Mouse (Mus musculus) C2C12 (cell line): ENCODE results near the gene Gm29776.

Source experiments
- CTCF ChIP-seq: IDR thresholded peaks from one replicate; pipeline ENCODE4 v1.5.1; 2011; ENCODE audit not compliant: control insufficient read depth, insufficient read depth, insufficient read length
- MAX ChIP-seq: IDR thresholded peaks from one replicate; pipeline ENCODE4 v1.6.1; 2011; ENCODE audit warnings: mild to moderate bottlenecking, control low read depth
- USF1 ChIP-seq: IDR thresholded peaks from one replicate; pipeline ENCODE4 v1.6.1; 2011; ENCODE audit warnings: low read depth, mild to moderate bottlenecking, control low read depth, moderate library complexity

GRCm38 (mm10) chr14:54730305-54730704, 31.7 kb upstream of the Gm29776 start:
- TF ChIP-seq CTCF (no peak), USF1 (no peak), MAX (no peak)
